Comparison of ENCODE assay signal across 22 mouse cellular contexts in the genomic region with DNA sequence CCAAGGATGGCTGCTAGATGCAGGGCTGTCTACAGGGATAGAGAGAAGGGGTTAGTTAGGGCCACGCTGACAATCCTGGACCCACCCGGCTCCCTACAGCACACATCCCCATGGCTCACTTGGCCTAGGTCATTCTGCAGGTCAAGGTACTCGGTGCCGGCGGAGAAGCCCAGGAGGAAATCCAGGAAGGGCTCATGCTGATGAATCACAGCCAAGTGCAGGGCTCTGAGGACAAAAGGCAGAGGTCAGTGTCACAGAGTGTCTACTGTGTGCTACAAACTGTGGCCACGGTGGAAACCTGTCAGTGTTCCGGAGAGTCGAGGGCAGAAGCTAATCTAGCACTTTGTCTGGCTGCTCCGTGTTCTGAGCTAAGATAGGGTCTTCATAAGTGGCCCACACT. TPM values are rescaled to one million over a fixed set of nuclear protein-coding genes. Genes with fewer than 3 reads are reported as not detected.
"Had no signal": no experiment of that assay in that cellular context is flagged by ENCODE, and none has a peak within 500 bp of the region (broad histone marks: within the 10 kb centered on the region; RNA-seq: fewer than 3 reads in every experiment).

No protein-coding gene starts in this region.

- H3K9ac ChIP-seq: limb, embryonic 12.5 days; limb, embryonic 15.5 days; liver, embryonic 13.5 days had no signal

- H3K9me3 ChIP-seq: limb, embryonic 12.5 days; limb, embryonic 15.5 days; liver, embryonic 13.5 days had no signal

- DNase-seq: kidney, postnatal 4 days; left cerebral cortex, postnatal 4 days; liver, embryonic 13.5 days; lung, adult 2 months; lung, postnatal 14 days; lung, postnatal 4 days; midbrain, embryonic 14.5 days; thymus, adult 18-20 months; thymus, postnatal 36 days had no signal

- H3K4me2 ChIP-seq: limb, embryonic 12.5 days; limb, embryonic 15.5 days; liver, embryonic 13.5 days; midbrain, embryonic 11.5 days had no signal

- H3K4me3 ChIP-seq: limb, embryonic 12.5 days; limb, embryonic 15.5 days; liver, embryonic 13.5 days had no signal

- H3K27ac ChIP-seq: limb, embryonic 12.5 days; limb, embryonic 15.5 days; liver, embryonic 13.5 days had no signal

RNA-seq across cellular contexts. Expression of gene Ccer2, which starts 5.9 kb away (rescaled TPM):
- total RNA-seq: megakaryocyte progenitor cell, adult 5-6 weeks; megakaryocyte-erythroid progenitor cell, adult 5-6 weeks; midbrain, postnatal 0 days had no signal
- polyA plus RNA-seq: liver, embryonic 13.5 days; liver, embryonic 16.5 days; lung, adult 2 months; lung, embryonic 16.5 days; midbrain, embryonic 11.5 days; small intestine, adult 2 months; spleen, adult 2 months; stomach, embryonic 16.5 days; testis, adult 2 months; urinary bladder, adult 2 months had no signal
